Mouse (Mus musculus) erythroid progenitor cell, adult 5-6 weeks (primary cell): Measurements from ENCODE around the gene Gnat1. TPM values are rescaled to one million over a fixed set of nuclear protein-coding genes. Genes with fewer than 3 reads are reported as not detected.

ENCODE experiments used
- ATAC-seq: replicated peaks from 2 replicates; pipeline ENCODE4 v1.8.0; 2016; ENCODE audit warnings: moderate number of reproducible peaks, mild to moderate bottlenecking, moderate TSS enrichment, inconsistent platforms; ENCODE audit not compliant: poor library complexity, low FRiP score, severe bottlenecking
- total RNA-seq, 2 experiments: library from RNA; stranded (forward) in 1 of 2; stranded (reverse) in 1 of 2; fragments of 150-400 nt in 1 of 2; fragments of 186-747, 209-891 nt in 1 of 2; gene quantifications; 2 replicates each; pipeline versions ENCODE4 v1.2.3 to v1.2.4; 2015 to 2017; ENCODE audit warnings: low replicate concordance in 2 of 2

Gene Gnat1
- total RNA-seq, 2 experiments from 2014 or later, result not detected

DNA sequence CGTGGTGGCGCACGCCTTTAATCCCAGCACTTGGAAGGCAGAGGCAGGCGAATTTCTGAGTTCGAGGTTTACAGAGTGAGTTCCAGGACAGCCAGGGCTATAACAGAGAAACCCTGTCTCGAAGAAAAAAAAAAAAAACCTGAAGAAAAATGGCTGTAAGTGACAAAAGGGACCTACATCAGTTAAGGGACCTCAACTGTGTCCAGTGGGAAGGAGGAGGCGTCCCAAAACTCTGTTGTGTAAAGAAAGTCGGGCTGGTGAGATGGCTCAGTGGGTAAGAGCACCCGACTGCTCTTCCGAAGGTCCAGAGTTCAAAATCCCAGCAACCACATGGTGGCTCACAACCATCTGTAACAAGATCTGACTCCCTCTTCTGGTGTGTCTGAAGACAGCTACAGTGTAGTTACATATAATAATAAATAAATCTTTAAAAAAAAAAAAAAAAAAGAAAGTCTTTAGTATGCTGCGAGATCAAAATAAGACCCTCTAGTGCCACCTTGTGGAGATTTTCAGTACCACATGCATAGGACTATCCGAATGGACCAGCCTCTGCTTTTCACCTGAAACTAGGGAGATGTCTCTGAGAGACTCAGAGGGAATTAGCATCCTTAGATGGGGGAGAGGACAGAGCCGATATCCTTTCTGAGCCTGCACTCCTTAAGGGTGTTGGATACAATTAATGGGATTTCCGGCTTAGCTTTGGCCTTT is 1.5 kb downstream of the Gnat1 start:
- peak; percentile 65; the same call in 1 of the 2 replicates for ATAC-seq

- ATAC-seq, result peak; percentile 64
Measured at GRCm38 (mm10) chr9:107677091-107677784, 2.3 kb downstream of the Gnat1 start.

DNA sequence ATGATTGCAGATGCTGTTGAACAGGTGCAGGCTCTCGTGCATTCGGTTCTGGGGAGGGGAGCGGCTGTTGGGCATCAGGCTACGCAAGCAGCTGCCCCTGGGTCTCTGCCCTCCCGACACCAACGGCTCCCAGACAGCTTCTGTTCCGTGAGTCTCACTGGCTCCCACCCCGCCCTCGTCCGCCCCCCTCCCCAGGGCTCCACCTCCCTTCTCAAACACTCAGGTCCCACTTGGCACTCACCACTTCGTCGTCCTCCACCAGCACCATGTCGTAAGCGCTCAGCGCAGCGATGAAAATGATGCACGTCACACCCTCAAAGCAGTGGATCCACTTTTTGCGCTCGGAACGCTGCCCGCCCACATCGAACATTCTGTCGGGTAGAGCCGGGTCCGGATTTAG is 3.2 kb downstream of the Gnat1 start:
- ATAC-seq, result no peak

DNA sequence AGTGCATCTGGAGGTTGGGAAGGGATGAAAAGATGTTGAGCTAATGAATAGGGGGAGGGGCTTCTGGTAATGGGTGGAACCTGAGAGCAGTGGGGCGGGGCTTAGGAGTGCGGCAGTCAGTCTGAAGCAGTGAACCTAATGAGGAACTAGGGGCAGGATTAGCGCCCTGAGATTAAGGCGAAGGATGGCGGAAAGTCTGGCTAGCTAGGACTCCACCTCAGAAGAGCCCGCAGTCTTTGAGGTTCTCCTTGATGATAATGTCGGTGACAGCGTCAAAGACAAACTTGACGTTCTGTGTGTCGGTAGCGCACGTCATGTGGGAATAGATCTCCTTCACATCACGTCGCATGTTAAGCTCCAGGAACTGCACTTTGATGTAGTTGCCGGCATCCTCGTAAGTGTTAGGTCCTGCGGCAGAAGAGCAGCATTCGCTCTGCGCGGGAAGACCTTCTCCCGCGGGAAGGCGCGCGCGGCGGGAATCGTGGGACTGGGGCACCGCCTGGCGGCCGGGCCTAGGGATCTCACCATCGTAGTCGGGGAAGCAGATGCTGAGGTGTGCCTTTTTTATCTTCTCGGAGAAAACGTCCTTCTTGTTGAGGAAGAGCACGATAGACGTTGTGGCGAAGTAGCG is 3.7 kb downstream of the Gnat1 start:
- ATAC-seq, result 0 out of 2 replicates have a peak, but pooled peaks have one; percentile 16

DNA sequence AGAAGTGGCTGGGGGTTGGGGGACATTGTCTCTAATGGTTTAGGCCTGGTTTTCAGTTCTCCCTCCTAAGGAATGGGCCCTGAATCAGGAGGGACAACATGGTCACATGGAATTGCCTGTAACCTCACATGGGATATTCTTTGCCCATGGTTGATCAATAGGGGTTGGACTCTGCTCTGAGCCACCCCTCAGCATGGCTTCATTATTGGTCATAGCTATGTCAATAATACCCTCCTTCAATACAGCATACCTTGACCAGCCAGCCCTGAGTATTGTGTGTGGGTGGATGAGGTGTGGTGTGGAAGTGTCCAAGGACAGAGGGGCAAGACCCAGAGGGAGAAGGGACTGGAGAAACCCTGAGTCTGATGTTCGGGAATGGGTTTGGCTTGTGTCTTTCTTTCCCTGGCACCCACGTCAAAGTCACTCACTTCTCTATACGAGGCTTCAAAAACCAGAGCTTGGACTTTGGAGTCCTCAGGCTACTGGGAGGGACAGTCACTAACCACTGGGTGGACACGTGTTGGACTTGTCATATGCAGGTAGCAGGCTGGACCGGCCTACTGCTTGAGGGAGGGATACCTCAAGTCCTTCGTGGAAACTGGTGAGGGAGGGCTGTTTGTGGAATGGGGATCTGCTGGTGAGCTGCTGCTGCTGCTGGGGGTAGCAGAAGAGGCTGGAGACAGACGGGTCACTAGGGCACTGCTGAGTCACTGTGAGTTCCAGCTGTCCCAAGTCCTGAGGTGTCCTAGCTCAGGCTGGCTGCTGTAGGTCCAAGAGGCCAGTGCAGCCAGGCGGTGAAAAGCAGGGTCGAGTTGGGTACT is 4.7 kb downstream of the Gnat1 start:
- no peak for ATAC-seq

GRCm38 (mm10) chr9:107670259-107670658 is 9.3 kb downstream of the Gnat1 start:
- no peak for ATAC-seq

- no peak for ATAC-seq
Measured at GRCm38 (mm10) chr9:107669480-107669945, 10.0 kb downstream of the Gnat1 start, which contains the start of gene Slc38a3. TSS of gene Slc38a3 (minus strand) at chr9:107669530.

- ATAC-seq, result no peak
Measured at GRCm38 (mm10) chr9:107668916-107669315, 10.6 kb downstream of the Gnat1 start.

DNA sequence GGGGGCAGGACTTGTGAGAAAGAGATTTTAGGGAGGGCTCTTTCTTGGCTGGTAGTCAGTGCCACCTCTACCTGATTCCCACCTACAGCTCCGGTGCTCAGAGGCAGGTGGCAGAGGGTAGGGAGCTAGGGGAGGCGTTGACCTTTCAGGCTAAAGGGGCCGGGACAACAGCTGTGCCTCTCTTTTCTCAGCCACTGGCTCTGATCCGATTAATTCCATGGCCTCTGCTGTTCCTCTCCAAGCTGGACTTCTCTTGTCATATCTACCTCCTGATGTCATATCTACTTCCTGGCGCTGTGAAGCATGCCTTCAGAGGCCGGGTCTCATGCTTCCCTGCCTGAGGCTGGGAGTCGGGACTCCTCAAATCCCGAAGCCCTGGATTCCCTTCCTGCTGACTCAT is 11.5 kb downstream of the Gnat1 start:
- ATAC-seq, result no peak

- ATAC-seq, result no peak
Measured at GRCm38 (mm10) chr9:107667219-107667618, 12.3 kb downstream of the Gnat1 start.

DNA sequence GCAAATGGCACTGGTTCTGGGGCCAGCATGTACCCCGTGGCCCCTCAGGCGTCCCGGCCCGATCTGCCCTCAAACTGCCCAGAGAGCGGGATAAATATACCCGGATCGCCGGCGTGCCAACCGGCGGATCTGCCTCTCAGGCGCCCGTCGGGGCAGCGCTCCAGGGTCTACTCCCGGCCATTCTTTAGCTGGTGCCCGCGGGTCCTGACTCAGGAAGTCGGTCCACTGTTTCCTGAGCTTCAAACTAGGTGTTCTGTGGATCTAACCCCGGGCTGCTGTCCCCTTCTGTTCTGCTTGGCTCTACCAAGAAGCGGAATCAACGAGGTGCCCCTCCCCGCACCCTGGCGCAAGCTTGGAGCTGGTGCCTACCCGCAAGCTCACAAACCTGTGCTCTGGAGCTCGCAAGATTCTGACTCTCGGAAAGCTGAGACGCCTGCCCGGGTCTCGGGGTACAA is 12.7 kb downstream of the Gnat1 start:
- no peak for ATAC-seq

- 0 out of 2 replicates have a peak, but pooled peaks have one; percentile 4 for ATAC-seq
Measured at GRCm38 (mm10) chr9:107665308-107665707, 14.2 kb downstream of the Gnat1 start.

GRCm38 (mm10) chr9:107663525-107663924 is 16.0 kb downstream of the Gnat1 start:
- ATAC-seq, result no peak

DNA sequence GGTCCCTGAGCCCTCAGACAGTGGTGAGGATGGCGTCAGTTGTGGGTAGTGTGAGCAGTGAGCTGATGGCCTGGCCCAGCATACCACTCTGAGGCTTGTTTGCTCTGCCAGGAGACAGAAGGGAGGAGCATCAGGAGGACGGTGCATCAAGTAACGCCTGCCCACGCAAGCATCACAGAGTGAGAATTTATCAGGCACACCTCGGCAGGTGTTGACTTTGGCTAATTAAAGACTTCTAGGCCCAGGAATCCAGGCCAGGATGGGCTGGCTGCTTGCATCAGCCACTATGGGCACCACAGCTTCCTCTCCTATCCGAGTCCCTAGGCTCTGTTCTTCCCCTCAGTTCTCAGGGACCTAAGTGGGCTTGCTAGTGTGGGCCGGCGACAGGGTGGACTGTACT is 17.2 kb downstream of the Gnat1 start:
- ATAC-seq, result no peak

- no peak for ATAC-seq
Measured at GRCm38 (mm10) chr9:107660777-107661176, 18.7 kb downstream of the Gnat1 start.

DNA sequence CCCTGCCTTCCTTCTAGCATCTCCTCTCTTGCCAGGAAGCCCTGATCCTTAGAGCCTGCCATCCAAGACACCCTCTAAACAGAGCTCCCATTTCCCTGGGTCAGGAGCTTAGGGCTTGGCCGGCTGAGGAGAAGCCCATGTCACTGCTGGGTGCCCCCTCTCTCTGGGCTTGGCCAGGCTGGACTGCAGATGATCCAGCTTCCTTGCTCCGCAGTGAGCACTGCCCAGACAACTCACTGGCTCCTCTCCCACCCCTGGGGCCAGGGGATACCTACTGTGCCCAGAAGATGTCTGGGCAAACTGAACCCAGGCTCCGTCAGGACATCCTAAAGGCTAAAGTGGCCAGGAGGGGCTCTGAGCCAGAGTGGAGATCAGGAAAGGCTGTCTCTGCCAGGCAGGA is 19.6 kb downstream of the Gnat1 start:
- ATAC-seq, result no peak

GRCm38 (mm10) chr9:107659551-107659950 is 20.0 kb downstream of the Gnat1 start:
- no peak for ATAC-seq

DNA sequence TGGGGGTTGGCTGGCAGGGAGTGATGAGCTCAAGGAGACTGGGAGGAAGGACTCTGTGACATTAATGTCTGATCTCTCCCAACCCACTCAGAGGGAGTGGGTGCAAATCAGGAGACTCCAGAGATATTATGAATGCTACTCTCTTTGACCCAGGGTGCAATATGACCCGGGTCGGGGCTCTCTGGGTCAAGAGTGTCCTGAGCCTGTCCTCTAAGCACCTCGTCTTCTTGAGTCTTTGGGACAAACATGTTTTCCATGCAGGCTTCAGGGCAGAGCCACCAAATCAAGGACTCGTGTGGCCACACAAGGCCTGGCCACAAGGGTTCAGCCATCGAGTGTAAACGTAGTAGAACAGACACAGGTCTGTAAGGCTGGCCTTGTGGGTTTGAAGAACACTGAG is 21.4 kb downstream of the Gnat1 start:
- ATAC-seq, result no peak

- no peak for ATAC-seq
Measured at GRCm38 (mm10) chr9:107657144-107657543, 22.4 kb downstream of the Gnat1 start.

- ATAC-seq, result no peak
Measured at GRCm38 (mm10) chr9:107654585-107654984, 24.9 kb downstream of the Gnat1 start.
